Mouse (Mus musculus): ENCODE results near the gene Iyd.

The Iyd gene

GRCm38 (mm10) chr10:3549384-3549783 is 9.3 kb downstream of the Iyd start:
- no peak for DNase-seq (ENCODE audit: low spot score in 2 of 2)

DNA sequence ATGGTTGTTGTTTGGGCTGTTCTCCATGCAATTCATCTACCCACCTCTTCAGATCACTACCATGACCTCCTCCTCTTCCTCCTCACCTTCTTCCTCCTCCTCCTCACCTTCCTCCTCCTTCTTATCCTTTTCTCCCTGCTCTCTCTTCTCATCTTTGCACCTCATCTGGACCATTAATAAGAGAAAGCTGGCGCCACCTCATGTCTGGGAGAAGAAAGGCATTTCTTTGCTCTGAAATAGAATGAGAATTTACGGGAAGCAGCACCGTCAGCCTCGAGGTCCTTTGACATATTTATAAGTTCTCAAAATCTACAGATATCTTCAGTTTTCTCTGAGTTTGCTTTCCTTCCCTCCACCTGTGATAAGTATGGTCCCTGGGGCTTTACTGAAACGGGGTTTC is 15.1 kb downstream of the Iyd start:
- no peak for DNase-seq (ENCODE audit: low spot score in 2 of 2)

- no peak for DNase-seq (ENCODE audit: low spot score in 2 of 2)
These were observed 16.5 kb downstream of the Iyd start for GRCm38 (mm10) chr10:3556538-3556937.

GRCm38 (mm10) chr10:3559136-3559535 is 19.1 kb downstream of the Iyd start:
- no peak for DNase-seq (ENCODE audit: low spot score in 2 of 2)

DNA sequence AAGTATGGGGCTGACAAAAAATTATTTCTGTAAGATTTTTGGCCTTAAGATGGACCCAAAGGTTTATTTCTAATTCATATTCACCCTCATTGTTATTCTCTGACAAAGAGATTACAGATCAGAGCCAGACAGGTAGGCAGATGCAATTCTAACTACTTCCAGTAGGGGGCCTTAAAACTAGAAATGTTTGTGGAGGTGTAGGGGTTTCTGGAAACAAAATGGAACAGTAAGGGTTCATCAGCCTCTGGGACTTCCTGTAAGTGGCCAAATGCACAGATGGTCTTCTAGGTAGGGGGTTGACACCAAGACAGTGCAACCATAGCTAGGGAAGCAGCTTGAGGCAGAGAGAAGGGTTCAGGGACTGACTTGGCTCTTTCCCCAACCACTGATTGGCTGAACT is 22.1 kb downstream of the Iyd start:
- DNase-seq (ENCODE audit: low spot score in 2 of 2) = no peak

GRCm38 (mm10) chr10:3565126-3565525 is 25.1 kb downstream of the Iyd start:
- no peak for DNase-seq (ENCODE audit: low spot score in 2 of 2)

GRCm38 (mm10) chr10:3567821-3568220 is 27.8 kb downstream of the Iyd start:
- DNase-seq (ENCODE audit: low spot score in 2 of 2) = no peak

- DNase-seq (ENCODE audit: low spot score in 2 of 2) = peak; percentile 3 to 54
These were observed 32.9 kb downstream of the Iyd start for GRCm38 (mm10) chr10:3572723-3573649.

DNA sequence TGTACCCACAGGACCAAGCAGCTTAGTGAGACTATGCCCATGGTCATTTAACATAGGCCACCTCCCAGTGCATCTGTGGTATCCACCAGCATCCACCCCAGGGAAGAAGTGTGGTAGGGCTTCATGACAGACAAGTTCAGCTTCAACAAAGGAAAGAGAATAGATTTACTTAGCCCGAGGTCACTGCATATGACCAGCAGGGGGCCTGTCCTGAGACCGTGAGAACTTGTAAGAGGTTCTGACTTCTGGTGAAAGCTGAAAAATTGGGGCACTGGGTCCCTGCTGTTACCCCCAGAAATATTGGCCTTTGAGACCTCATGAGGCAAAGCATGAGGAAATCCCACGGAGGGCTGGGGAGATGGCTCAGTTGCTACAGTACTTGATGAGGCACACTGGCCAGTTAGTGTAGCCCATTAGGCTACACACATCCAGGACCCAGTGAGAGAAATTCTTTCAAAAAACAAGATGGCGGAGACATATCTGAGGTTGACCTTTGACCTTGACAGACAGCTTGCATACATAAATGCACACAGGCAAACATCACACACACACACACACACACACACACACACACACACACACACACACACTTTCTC is 34.0 kb downstream of the Iyd start:
- no peak for DNase-seq (ENCODE audit: low spot score in 2 of 2)

- no peak for DNase-seq (ENCODE audit: low spot score in 2 of 2)
These were observed 50.6 kb downstream of the Iyd start for GRCm38 (mm10) chr10:3590632-3591031.

- no peak for DNase-seq (ENCODE audit: low spot score in 2 of 2)
These were observed 51.8 kb downstream of the Iyd start for GRCm38 (mm10) chr10:3591790-3592189.

GRCm38 (mm10) chr10:3596697-3597096 is 56.7 kb downstream of the Iyd start:
- DNase-seq (ENCODE audit: low spot score in 2 of 2) = no peak

- DNase-seq (ENCODE audit: low spot score in 2 of 2) = no peak
These were observed 57.7 kb downstream of the Iyd start for GRCm38 (mm10) chr10:3597760-3598159.

All from frontal cortex, postnatal 36 days (tissue).